Mouse (Mus musculus) frontal cortex, adult (tissue): Measurements from ENCODE around the gene 1600014C10Rik.

Experiments used
- ATAC-seq: cut with Nextera tagmentation; 2 replicates; pipeline ENCODE4 v1.9.2; 2017; ENCODE audit warnings: mild to moderate bottlenecking, moderate library complexity, mixed read lengths; ENCODE audit not compliant: low TSS enrichment

The 1600014C10Rik gene

DNA sequence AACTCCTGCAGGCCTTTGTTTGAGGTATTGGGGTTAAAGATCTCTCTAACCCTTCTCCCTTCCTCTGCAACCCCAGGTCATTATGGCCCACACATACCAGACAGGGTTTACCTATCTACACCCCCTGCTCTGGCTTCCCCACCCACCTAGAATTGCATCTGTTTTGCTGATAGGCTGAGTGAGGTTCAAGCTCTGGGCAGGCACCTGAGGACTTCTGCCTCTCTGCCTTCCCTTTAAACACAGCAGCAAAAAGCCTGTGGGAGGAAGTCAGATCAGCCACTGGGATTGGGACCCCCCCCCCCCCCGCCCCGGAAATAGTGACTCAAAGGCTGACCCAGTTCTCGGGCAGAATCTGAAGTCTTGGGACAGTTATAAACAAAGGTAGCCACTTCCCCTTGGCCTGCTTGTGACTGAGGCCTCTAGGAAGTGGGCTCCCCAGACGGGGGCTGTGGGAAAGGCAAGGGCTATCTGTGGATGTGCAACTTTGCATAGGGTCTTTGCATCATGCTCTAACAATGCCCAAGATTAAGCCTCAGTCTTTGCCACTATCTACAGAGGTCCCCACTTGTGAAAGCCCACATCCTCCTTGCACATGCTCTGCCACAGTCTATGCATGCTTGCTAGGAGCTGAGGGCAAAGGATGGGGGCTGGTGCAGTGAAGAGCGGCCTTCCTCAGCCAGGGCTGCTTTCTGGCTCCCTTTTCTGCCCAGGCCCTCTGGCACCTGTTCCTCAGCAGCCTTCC, 31.6 kb downstream of the 1600014C10Rik start:
- no peak for ATAC-seq

DNA sequence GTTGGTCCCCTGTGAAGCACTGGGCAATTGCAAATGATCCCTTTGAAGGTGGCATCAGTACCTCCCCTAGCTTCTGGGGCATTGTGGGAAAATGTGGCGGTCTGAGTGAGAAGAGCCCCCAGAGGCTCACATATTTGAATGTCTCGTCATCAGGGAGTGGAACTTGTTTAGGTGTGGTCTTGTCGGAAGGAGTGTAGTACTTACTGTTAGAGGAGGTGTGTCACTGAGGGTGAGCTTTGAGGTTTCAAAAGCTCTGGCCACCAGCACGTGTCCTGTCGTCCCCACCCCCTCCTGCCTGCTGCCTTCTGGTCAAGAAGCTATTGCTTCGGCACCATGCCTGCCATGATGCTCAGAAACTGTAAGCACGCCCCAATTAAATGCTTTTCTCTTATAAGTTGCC, 32.3 kb downstream of the 1600014C10Rik start:
- no peak for ATAC-seq

DNA sequence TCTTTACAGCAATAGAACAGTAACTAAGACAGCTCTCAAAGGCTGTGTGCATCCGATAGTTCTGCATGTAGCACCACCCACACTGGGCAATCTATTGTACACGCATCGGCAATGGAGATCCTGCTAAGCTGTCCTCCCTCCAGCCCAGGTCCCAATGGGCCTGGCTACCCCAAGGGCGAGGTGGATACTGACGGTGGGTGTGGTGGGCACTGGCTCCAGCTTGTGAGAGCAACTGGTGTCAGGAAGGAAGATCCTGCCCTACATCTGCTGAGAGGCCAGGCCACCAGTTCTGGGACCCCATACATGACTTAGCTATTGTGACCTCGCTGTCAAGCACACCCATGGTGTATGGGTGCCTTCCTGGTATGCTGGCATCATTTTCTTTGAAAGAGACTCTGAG, 32.7 kb downstream of the 1600014C10Rik start:
- no peak for ATAC-seq

DNA sequence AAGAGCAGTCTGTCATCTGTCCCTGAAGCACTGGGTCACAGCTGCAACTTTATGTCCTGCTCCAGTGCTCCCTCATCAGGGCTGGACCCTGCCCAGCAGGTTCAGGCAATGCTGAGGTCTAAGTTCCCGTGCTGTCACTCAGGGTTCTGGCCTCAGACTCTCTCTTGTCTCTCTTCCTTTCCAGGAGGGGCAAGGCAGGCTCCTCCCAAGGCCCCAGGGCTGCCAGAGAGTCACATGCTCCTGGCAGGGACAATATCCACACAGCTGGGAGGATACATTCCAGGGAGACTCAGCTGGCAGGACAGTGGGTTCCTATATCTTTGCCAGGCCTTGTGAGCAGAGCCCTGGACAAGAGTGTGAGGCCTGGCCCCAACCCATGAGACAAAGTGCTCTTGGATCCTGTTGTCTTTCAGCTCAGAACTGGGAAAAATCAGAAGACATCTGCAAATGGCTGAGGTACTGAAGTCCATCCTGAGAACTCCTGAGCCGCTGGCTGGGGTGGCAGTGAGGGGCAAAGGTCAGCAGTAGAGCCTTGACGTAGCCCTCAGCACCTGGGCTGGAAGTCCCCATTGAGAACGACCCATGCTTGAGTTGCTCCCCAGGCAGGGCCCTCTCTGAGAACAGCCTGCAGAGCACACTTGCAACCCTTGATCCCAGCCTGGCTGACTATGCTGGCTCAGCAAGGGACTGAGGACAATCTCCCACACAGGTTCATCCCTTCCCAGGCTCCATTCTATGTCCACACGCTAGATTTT, 34.6 kb downstream of the 1600014C10Rik start:
- peak; percentile 82 for ATAC-seq

- no peak for ATAC-seq
Measured at GRCm38 (mm10) chr7:38218631-38219367, 35.8 kb downstream of the 1600014C10Rik start.

- no peak for ATAC-seq
Measured at GRCm38 (mm10) chr7:38219526-38219925, 36.5 kb downstream of the 1600014C10Rik start.

DNA sequence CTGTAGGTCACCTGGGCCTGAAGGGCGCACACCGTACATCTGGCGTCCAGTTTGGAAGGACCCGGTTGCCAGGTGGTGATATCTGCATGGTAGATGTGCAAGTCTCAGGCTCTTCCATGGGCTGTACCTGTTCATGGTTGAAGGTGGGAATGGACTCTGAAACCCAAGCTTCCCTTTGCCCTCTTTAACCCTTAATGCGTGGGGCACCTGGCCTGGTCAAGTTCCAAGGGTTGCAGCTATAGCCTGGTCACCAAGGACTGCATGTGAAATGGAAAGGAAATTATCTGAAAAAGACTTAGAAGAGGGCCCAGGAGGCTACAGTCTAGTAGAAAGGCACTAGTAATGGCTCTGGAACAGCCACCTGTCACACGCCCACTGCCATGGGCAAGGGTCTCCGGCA, 37.8 kb downstream of the 1600014C10Rik start:
- no peak for ATAC-seq

- ATAC-seq, result no peak
Measured at GRCm38 (mm10) chr7:38224577-38225369, 41.8 kb downstream of the 1600014C10Rik start.

DNA sequence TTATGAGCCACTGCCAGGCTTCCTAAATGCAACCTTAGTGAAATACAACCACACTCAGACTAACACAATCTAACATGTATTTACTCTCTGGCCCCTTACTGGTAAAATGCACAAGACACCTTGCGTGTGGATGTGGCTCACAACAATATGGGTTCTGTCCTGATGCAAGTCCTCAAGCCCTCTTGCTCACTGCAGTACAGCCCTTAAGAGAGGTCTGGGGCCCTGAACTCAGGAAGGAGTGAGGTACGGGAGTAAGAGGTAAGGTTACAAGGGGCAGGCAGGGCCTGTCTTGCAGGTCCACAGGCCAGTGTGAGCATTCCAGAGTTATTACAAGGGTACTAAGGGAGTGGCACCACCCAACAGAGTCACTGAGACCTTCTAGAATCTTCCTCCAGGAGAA, 43.2 kb downstream of the 1600014C10Rik start:
- ATAC-seq, result no peak

DNA sequence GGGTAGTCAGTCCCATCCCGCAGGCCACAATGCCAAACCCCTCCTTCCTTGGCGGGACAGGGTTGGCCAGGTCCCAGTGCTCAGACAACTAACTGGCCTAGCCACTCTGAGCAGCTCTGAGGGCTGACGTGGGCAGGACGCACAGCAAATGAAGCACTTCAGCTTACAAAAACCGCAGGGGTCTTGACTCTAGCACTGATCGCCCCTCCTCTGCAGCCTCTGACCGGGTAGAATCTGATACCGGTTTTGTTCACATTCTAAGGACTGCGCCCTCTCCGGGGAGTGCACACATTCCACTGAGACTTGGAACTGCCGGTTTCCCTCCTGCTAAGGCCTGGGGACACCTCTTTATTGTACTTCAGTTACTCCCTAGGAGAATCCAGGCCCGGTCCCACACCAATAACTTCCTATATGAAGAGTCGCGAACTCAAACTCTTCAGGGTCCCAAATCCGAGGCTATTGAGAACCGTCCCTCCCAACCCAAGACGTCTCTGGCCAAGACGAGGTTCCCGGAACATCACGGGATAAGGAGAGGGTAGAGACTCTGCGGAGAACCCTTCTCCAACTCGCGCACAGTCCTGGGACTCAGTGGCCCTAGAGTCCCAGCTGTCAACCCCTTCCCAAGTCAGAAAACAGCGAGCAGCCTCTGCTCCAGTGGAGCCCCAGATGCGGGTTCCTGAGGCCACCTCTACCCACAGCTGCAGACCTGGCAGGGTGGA, 44.3 kb downstream of the 1600014C10Rik start:
- ATAC-seq, result peak; percentile 64; the same call in 1 of the 2 replicates

DNA sequence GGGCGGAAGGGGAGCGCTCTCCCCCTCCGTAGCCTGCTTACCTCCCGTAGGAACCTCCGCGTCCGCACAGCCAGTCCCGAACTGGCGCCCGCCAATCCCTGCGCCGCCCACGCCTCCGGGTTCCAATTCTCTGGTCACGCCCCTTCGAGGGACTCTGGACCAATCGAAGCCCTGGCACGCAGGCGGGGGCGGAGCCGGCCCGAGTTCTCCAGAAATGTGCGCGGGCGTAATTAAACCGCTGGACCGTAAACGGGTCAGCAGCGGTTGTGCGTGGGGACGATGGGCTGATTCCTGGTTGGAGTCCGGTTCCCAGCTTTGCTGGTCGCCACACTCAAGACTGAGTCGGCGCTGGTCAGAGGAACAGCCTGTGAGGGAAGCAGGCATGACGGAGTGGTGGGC, 44.9 kb downstream of the 1600014C10Rik start, which contains the start of gene Plekhf1:
Gene Plekhf1, minus strand, starts transcription at position 117 of the 399 bp plus-strand sequence.
- ATAC-seq, result peak; percentile 86

DNA sequence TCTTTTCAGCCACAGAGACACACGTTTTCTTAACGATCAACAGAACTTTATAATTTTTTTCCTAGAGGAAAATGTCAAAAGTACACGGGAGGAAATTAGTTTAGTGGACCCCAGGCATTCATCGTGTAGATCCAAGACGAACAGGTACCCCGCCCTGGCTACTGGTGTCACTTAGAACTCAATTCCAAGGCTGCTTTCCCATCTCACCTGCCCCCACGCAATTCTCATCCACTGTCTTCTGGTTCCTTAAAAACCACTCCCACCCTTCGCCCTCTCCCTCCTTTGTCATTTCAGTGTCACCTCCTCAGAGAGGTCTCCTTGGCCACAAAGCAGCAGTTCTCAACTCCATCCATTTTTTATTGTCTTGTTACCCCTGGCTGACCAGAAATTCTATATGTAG, 45.3 kb downstream of the 1600014C10Rik start:
- ATAC-seq, result no peak

DNA sequence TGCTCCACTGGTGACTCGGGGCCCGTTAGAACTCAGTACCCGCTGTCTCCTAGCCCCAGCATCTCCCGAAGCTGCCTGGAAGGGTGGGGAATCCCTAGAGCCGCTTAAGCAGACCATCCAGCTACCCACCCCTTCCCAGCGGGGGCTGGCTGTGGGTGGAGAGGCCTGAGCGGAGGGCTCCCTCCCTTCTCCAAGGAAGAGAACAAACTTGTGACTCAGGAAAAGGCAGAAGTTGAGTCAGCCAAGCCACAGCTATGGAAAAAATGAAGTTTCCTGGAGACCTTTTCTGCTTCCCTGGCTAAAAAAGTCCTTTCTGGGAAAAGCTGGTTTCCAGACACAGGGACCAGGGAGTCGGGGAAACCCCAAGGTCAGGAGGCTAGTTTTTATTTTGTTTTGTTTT, 47.3 kb downstream of the 1600014C10Rik start:
- ATAC-seq, result no peak

DNA sequence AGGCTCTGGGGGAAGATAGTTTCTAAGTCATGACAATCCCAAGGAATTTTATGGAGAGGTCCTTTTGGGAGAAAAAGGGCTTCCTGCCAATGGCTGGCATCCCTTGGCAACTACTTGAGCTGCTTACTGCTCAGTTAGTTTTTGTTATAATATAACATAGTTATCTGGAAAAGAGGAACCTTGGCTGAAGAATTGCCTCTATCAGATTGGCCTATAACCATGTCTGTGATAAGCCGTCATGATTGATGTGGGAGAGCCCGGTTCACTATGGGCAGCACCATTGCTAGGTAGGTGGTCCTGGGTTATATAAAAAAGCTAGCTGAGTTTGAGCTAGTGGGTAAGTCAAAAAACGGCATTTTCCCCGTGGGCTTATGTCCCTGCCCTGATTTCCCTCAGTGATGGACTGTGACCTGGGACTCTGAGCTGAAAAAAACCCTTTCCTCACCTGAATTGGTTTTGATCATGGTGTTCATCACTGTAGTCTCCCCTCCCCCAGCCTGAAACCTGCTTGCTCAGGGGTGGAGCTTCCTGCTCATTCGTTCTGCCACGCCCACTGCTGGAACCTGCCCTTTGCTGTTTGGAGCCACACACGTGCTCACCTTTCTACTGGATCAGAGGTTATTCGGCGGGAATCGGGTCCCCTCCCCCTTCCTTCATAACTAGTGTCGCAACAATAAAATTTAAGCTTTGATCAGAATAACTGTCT, 53.5 kb downstream of the 1600014C10Rik start:
- no peak for ATAC-seq

- ATAC-seq, result no peak
Measured at GRCm38 (mm10) chr7:38237140-38237539, 54.1 kb downstream of the 1600014C10Rik start.

DNA sequence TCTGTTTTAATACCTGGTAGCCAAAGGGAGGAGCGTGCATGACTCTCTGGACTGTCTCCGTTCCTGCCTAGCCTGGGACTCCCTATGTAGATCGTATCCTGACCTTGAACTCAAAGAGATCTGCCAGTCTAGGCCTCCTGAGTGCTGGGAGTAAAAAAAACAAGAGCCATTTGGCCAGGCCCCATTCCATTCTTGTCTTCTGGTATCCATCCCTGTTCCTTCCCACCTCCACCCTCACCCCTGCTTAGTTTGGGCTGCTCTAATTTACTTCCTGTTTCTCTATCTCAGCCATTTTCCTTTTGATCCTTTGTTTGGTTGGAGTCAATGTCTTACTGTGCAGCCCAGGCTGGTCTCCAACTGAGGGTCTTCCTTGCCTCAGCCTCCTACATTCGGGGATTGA, 59.4 kb downstream of the 1600014C10Rik start:
- ATAC-seq, result no peak
